Mouse (Mus musculus) heart, postnatal 0 days (tissue): Measurements from ENCODE around the gene Akirin2.

Source experiments
- CTCF ChIP-seq: IDR thresholded peaks from 2 replicates; pipeline ENCODE4 v1.5.1; 2016; ENCODE audit warnings: antibody characterized with exemption, control low read depth, low read depth
- EP300 ChIP-seq: IDR thresholded peaks from 2 replicates; pipeline ENCODE4 v1.6.1; 2016; ENCODE audit warnings: antibody characterized with exemption, low read depth

- no peak for TF ChIP-seq EP300
- no peak for TF ChIP-seq CTCF
Observed at GRCm38 (mm10) chr4:34566226-34566625, 15.5 kb downstream of the Akirin2 start.
